Mouse (Mus musculus) E14TG2a.4 (cell line): ENCODE measurements at regions not wholly inside any gene's neighbourhood (a gene's known extent, or its start where the extent isn't known, plus 50 kb on each side); places are given as distances from the start of the nearest gene placed in this dataset.

Source experiments
- CTCF ChIP-seq: conservative IDR thresholded peaks from 2 replicates; pipeline ENCODE4 v1.5.1; 2014; ENCODE audit warnings: low read length
- NANOG ChIP-seq: IDR thresholded peaks from 2 replicates; pipeline ENCODE4 v1.6.1; 2014; ENCODE audit warnings: borderline replicate concordance, low read length, mixed read lengths

DNA sequence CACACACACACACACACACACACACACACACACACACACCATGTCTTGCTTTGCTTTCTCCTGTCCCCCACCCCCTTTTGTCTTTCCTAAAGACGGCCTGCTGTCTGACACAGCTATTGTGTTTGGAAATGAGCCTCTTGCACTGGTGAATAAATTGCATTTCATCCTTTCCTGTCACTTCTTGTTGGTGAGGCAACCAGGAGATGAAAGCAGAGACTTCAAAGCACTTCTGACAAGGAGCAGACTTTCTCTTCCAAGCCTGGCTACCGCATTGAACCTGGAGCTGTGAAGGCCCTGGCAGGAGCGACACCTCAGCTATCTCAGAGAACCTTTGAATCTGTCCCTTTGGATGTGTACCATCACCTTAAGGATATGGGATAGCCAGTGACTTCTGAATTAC, 199.4 kb upstream of the Ncam1 start:
- TF ChIP-seq CTCF (no peak), NANOG (no peak)
